Mouse (Mus musculus) macrophage (primary cell): ENCODE data around the gene Clta. TPM values are rescaled to one million over a fixed set of nuclear protein-coding genes. Genes with fewer than 3 reads are reported as not detected.

ENCODE experiments used
- H3K27ac ChIP-seq: fragments of 350-480 bp; formaldehyde crosslinking; 2 replicates; pipeline ENCODE4 v1.9.0; 2021
- H3K36me3 ChIP-seq: fragments of 350-480 bp; formaldehyde crosslinking; 2 replicates; pipeline ENCODE4 v1.9.0; 2021; ENCODE audit errors: inconsistent target
- H3K4me3 ChIP-seq: fragments of 350-480 bp; formaldehyde crosslinking; 2 replicates; pipeline ENCODE4 v1.9.0; 2021; ENCODE audit errors: inconsistent target
- H3K79me2 ChIP-seq: fragments of 350-480 bp; formaldehyde crosslinking; 2 replicates; pipeline ENCODE4 v1.9.0; 2021; ENCODE audit errors: inconsistent target
- WGBS: methylation state at CpG from one replicate; pipeline ENCODE4 v1.1.7; 2026; ENCODE audit warnings: inconsistent platforms; ENCODE audit not compliant: missing documents; 5-methylcytosine and 5-hydroxymethylcytosine counted together
- polyA plus RNA-seq: library from polyadenylated mRNA; stranded (reverse); fragments of 250-400 nt; gene quantifications from 3 replicates; pipeline ENCODE4 v1.2.4, GENCODE M21; 2018; ENCODE audit warnings: inconsistent platforms
- total RNA-seq, 78 experiments: library from RNA; depleted of rRNA; stranded (reverse); fragments of 250-400 nt; gene quantifications; 1 replicate in 9 of 78; 2 replicates in 24 of 78; 3 replicates in 43 of 78; 4 replicates in 2 of 78; pipeline ENCODE4 v1.2.4; 2018; ENCODE audit warnings: inconsistent platforms in 56 of 78

Clta gene
- 100 to 1,000 TPM in 4 of 26 experiments, 10 to 100 TPM in 22; 43.3 to 129 (median 74.1) TPM for total RNA-seq (2018; cell fraction: chromatin; rRNA removed)
- total RNA-seq (2018; cell fraction: cytosol; rRNA removed) = 1,000 to 10,000 TPM in 1 of 26 experiments, 100 to 1,000 TPM in 25; 474 to 1,048 (median 650) TPM
- total RNA-seq (2018; cell fraction: nucleus; rRNA removed) = 100 to 1,000 TPM; 108 to 364 (median 196) TPM
- 719 to 1,119 TPM (median 1,119 TPM) in 3 replicates for polyA plus RNA-seq

DNA sequence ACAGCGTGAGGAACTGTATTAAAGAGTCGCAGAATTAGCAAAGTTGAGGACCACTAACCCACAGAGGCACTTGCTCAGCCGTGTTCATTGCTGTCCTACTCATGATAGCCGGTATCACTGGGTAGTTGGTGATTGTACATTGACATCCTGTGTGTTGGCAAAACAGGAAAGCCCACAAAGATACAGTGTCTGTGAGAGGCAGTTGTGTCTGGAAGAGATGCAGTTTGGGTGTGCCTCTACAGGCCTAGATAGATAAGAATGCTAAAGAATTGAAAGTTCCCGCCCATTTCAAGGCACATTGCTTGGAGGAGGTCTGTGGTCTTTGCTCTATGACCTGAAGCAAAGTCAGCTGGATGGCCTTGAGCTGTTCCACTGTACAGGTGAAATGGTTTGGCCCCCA is at the start of gene Clta:
Clta (plus strand) TSS at position 327 of the 400 bp plus-strand sequence.
- Histone ChIP-seq H3K27ac (no peak within 1 kb of the TSS), H3K4me3 (no peak within 1 kb of the TSS), H3K36me3 (no peaks in the 10 kb centered on the region), H3K79me2 (no peaks in the 10 kb centered on the region)
- 94% methylated on average over 5 of the region's 5 CpGs for WGBS

- WGBS = under 1% methylated on average over 37 of the region's 45 CpGs
- no peak within 1 kb of the TSS for H3K27ac ChIP-seq
- peaks cover 7% of the 10 kb centered on the region; the same call in 1 of the 2 replicates for H3K79me2 ChIP-seq
Observed at GRCm38 (mm10) chr4:43957292-43957845, 46.9 kb upstream of the Clta start, which contains the start of gene Glipr2. TSS of gene Glipr2 (plus strand) at chr4:43957401.

GRCm38 (mm10) chr4:43957846-43958461 is 46.3 kb upstream of the Clta start:
- no peak overlapping the region for H3K27ac ChIP-seq
- 1% methylated on average over 26 of the region's 26 CpGs for WGBS

More at GRCm38 (mm10) chr4:43957292-43957845, 46.9 kb upstream of the Clta start, which contains the start of gene Glipr2:
- H3K4me3 ChIP-seq = peak within 1 kb of the TSS; percentile 56
- H3K36me3 ChIP-seq = no peaks in the 10 kb centered on the region

DNA sequence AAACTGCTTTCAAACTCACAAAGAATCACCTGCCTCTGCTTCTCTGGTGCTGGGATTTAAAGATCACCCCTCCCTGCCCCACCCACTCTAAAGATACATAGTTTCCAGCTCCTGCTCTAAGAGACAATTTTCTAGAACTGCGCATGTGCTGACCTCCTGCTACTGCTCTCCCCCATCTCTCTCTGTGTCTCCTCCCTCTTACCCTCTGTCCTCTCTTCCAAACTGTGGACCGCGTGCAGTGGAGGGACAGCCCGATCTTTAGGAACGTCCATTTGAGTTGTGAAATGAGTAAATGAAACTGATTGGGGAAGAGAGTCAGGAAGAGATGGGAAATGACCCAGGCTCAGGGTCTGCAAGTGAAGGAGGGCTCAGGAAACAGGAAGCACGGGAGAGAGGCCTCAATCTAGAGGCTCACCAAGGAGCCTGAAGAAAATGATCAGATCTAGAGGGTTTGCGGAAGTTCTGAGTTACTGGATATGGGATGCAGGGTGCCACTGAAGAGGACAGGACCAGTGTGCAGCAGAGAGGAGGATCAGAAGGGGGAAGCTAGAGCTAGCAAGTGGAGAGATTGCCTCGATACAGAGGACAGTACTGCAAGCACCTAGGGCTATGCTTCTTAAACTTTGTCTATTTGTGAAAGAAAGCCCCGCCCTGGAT is 44.6 kb upstream of the Clta start:
- WGBS = 9% methylated on average over 9 of the region's 9 CpGs
- H3K36me3 ChIP-seq = no peaks in the 10 kb centered on the region

More at GRCm38 (mm10) chr4:43957846-43958461, 46.3 kb upstream of the Clta start:
- no peaks in the 10 kb centered on the region for H3K36me3 ChIP-seq
- H3K79me2 ChIP-seq = peaks cover 7% of the 10 kb centered on the region; the same call in 1 of the 2 replicates
- H3K4me3 ChIP-seq = peak overlapping the region; percentile 56

GRCm38 (mm10) chr4:43960207-43960606 is 44.0 kb upstream of the Clta start:
- Histone ChIP-seq H3K36me3 (no peaks in the 10 kb centered on the region), H3K79me2 (peaks cover 7% of the 10 kb centered on the region; the same call in 1 of the 2 replicates), H3K4me3 (peak overlapping the region; percentile 10; the same call in 1 of the 2 replicates), H3K27ac (peak overlapping the region; percentile 68)
- WGBS = 4% methylated on average over 6 of the region's 6 CpGs

More for the DNA sequence above, 44.6 kb upstream of the Clta start:
- peaks cover 7% of the 10 kb centered on the region; the same call in 1 of the 2 replicates for H3K79me2 ChIP-seq
- H3K4me3 ChIP-seq = peak overlapping the region; percentile 10; the same call in 1 of the 2 replicates
- peak overlapping the region; percentile 68 for H3K27ac ChIP-seq

GRCm38 (mm10) chr4:43964326-43964833 is 39.9 kb upstream of the Clta start:
- H3K4me3 ChIP-seq = no peak overlapping the region

GRCm38 (mm10) chr4:43964951-43965684 is 39.1 kb upstream of the Clta start:
- no peak overlapping the region for H3K4me3 ChIP-seq
- H3K27ac ChIP-seq = peak overlapping the region; percentile 72
- peaks cover 7% of the 10 kb centered on the region; the same call in 1 of the 2 replicates for H3K79me2 ChIP-seq

More at GRCm38 (mm10) chr4:43964326-43964833, 39.9 kb upstream of the Clta start:
- Histone ChIP-seq H3K79me2 (peaks cover 7% of the 10 kb centered on the region; the same call in 1 of the 2 replicates), H3K27ac (peak overlapping the region; percentile 72), H3K36me3 (no peaks in the 10 kb centered on the region)
- 18% methylated on average over 2 of the region's 2 CpGs for WGBS

GRCm38 (mm10) chr4:43965856-43966535 is 38.3 kb upstream of the Clta start:
- 52% methylated on average over 7 of the region's 7 CpGs for WGBS
- H3K36me3 ChIP-seq = no peaks in the 10 kb centered on the region
- H3K79me2 ChIP-seq = peaks cover 7% of the 10 kb centered on the region; the same call in 1 of the 2 replicates
- peak overlapping the region; percentile 72; the same call in 1 of the 2 replicates for H3K27ac ChIP-seq
- H3K4me3 ChIP-seq = no peak overlapping the region

More at GRCm38 (mm10) chr4:43964951-43965684, 39.1 kb upstream of the Clta start:
- WGBS = 76% methylated on average over 4 of the region's 4 CpGs
- H3K36me3 ChIP-seq = no peaks in the 10 kb centered on the region

- no peaks in the 10 kb centered on the region for H3K36me3 ChIP-seq
- H3K4me3 ChIP-seq = no peak overlapping the region
- no peaks in the 10 kb centered on the region for H3K79me2 ChIP-seq
- WGBS = 76% methylated on average over 13 of the region's 13 CpGs
- no peak overlapping the region for H3K27ac ChIP-seq
Observed at GRCm38 (mm10) chr4:43968650-43969049, 35.6 kb upstream of the Clta start.

- H3K27ac ChIP-seq = no peak overlapping the region
- WGBS = 83% methylated on average over 4 of the region's 4 CpGs
Observed at GRCm38 (mm10) chr4:43969373-43969772, 34.9 kb upstream of the Clta start.

DNA sequence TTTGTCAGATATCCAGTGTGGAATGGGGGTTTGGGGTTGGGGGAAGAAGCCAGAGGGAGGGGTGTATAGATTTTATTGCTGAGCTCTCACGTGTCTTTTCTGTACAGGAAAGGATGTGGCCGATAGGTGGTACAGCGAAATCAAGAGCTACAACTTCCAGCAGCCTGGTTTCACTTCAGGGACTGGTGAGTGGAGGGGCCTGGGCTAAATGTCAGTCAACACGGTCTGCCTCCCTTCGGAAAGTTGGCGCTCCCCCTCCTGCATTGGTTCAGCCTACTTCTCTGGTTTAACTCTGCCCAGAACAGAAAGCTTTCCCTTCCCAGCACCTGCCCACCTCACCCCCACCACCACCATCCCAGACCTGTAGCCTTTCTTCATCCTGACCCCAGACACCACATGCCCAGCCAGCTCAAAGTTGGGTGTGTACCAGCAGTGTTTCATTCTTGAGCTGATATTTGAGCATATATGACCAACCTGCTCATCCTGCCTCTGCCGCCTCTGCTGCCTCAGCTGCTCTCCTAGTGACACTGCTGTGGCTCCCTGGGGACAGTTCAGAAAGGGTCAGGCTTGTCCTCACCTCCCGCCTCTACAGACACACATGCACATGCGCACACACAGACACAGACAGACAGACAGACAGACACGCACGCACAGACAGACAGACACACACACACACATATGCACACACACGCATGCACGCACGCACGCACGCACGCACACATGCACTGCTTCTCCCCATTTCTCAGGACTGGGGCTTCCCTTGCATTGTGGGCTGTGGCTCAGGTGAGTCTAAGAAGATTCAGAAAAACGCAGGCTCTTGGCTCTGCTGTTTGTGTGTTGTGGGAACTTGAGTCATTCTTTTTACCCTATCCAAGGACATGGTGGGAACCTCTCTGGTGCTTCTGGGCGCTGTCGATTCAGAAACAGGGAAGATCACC is 33.6 kb upstream of the Clta start:
- Histone ChIP-seq H3K79me2 (no peaks in the 10 kb centered on the region), H3K4me3 (no peak overlapping the region), H3K27ac (no peak overlapping the region), H3K36me3 (no peaks in the 10 kb centered on the region)
- WGBS = 89% methylated on average over 18 of the region's 20 CpGs

More at GRCm38 (mm10) chr4:43969373-43969772, 34.9 kb upstream of the Clta start:
- no peaks in the 10 kb centered on the region for H3K36me3 ChIP-seq
- H3K79me2 ChIP-seq = no peaks in the 10 kb centered on the region
- H3K4me3 ChIP-seq = no peak overlapping the region

GRCm38 (mm10) chr4:43971541-43972136 is 32.6 kb upstream of the Clta start:
- 53% methylated on average over 8 of the region's 9 CpGs for WGBS
- H3K79me2 ChIP-seq = no peaks in the 10 kb centered on the region
- no peak overlapping the region for H3K4me3 ChIP-seq

More at GRCm38 (mm10) chr4:43971541-43972136, 32.6 kb upstream of the Clta start:
- H3K36me3 ChIP-seq = no peaks in the 10 kb centered on the region
- H3K27ac ChIP-seq = peak overlapping the region; percentile 79
